Mouse (Mus musculus) liver, postnatal 0 days (tissue): Measurements from ENCODE around the gene Bank1.

Experiments
- CTCF ChIP-seq: sonication (generic); IDR thresholded peaks from 2 replicates; pipeline ENCODE4 v1.5.1; 2016; ENCODE audit warnings: antibody characterized with exemption, low read depth
- EP300 ChIP-seq: IDR thresholded peaks from 2 replicates; pipeline ENCODE4 v1.6.1; 2016; ENCODE audit warnings: antibody characterized with exemption, low read depth, mild to moderate bottlenecking

- TF ChIP-seq CTCF = no peak
- no peak for TF ChIP-seq EP300
Observed at GRCm38 (mm10) chr3:136165167-136166032, 160.5 kb downstream of the Bank1 start.
